Mouse (Mus musculus): Measurements from ENCODE around the gene Pfkfb4.
A peak's percentile ranks its signal among the peaks of the same experiment; 100 is the strongest.

- TF ChIP-seq CTCF (conservative IDR thresholded peaks at IDR 0.05; ENCODE audit: insufficient read depth, insufficient read length, low read depth, low read length), result 0 out of 2 replicates have a peak, but pooled peaks have one; percentile 16
- TF ChIP-seq POLR2A (IDR thresholded peaks at IDR 0.05; ENCODE audit: low read depth, low read length), result no peak
Observed at GRCm38 (mm10) chr9:109068095-109068735, 76.6 kb downstream of the Pfkfb4 start.
